Mouse (Mus musculus) liver, postnatal 0 days (tissue): ENCODE measurements at regions not wholly inside any gene's neighbourhood (a gene's known extent, or its start where the extent isn't known, plus 50 kb on each side); places are given as distances from the start of the nearest gene placed in this dataset.

ENCODE experiments used
- ATAC-seq: fragments of 200-750 bp; cut with Nextera tagmentation; 2 replicates; pipeline ENCODE4 v1.8.0; 2017; ENCODE audit warnings: mild to moderate bottlenecking, moderate library complexity
- DNase-seq: peaks from one replicate; pipeline ENCODE4 v3.0.0-alpha.2; 2016
- H3K27ac ChIP-seq: fragments of 300-500 bp; sonication (generic); 2 replicates; pipeline ENCODE4 v1.5.1; 2014; ENCODE audit warnings: antibody characterized with exemption, moderate library complexity, mild to moderate bottlenecking, low read depth
- H3K27me3 ChIP-seq: fragments of 300-500 bp; sonication (generic); 2 replicates; pipeline ENCODE4 v1.6.1; 2014; ENCODE audit warnings: low read length, control low read depth, mixed read lengths; ENCODE audit not compliant: insufficient read depth
- H3K36me3 ChIP-seq: fragments of 300-500 bp; sonication (generic); replicated peaks from 2 replicates; pipeline ENCODE4 v1.6.1; 2014; ENCODE audit warnings: mild to moderate bottlenecking, control low read depth, low read length, moderate library complexity, mixed read lengths; ENCODE audit not compliant: insufficient read depth
- H3K4me1 ChIP-seq: fragments of 300-500 bp; sonication (generic); 2 replicates; pipeline ENCODE4 v1.6.1; 2014; ENCODE audit warnings: antibody characterized with exemption, mild to moderate bottlenecking, control low read depth; ENCODE audit not compliant: insufficient read depth
- H3K4me2 ChIP-seq: fragments of 300-500 bp; sonication (generic); 2 replicates; pipeline ENCODE4 v1.6.1; 2014; ENCODE audit warnings: low read depth, mild to moderate bottlenecking, low read length, moderate library complexity, mixed read lengths
- H3K4me3 ChIP-seq: fragments of 300-500 bp; sonication (generic); 2 replicates; pipeline ENCODE4 v1.5.1; 2014; ENCODE audit warnings: low read depth, low read length
- H3K9ac ChIP-seq: fragments of 300-500 bp; sonication (generic); replicated peaks from 2 replicates; pipeline ENCODE4 v1.6.1; 2014; ENCODE audit warnings: mild to moderate bottlenecking, moderate library complexity
- H3K9me3 ChIP-seq: fragments of 300-500 bp; sonication (generic); 2 replicates; pipeline ENCODE4 v1.6.1; 2016; ENCODE audit warnings: mild to moderate bottlenecking, control low read depth, low read length, mixed read lengths
- CTCF ChIP-seq: sonication (generic); IDR thresholded peaks from 2 replicates; pipeline ENCODE4 v1.5.1; 2016; ENCODE audit warnings: antibody characterized with exemption, low read depth
- EP300 ChIP-seq: IDR thresholded peaks from 2 replicates; pipeline ENCODE4 v1.6.1; 2016; ENCODE audit warnings: antibody characterized with exemption, low read depth, mild to moderate bottlenecking
- WGBS: fragments of 180-500 bp; shearing (Covaris S2); extraction: QIAGEN DNeasy Blood & Tissue Kit; methylation state at CpG from one replicate; pipeline ENCODE4 v1.1.7; 2014; ENCODE audit not compliant: insufficient replicate concordance; 5-methylcytosine and 5-hydroxymethylcytosine counted together

DNA sequence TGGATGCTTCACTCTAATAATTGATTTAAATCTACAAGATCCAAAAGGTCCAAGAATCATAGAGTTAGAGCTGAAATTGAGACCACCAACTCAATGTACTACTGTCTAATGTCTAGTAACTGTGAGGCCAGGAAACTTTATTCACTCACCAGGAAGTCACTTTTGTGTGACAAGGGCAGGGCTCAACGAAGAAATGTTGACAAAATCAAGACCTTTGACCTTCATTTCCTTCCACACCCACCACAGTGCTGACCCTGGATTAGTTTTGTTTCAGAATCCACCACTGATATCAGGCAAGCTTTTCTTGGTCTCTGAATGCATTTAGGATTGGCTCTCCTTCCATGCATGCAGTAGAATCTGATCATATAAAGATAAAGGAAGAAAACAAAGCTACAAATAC lies 487.5 kb upstream of the Gm26657 start:
- WGBS, result 8% methylated on average over 1 of the region's 1 CpGs
- ATAC-seq, result no peak
- Histone ChIP-seq H3K4me3 (no peak overlapping the region), H3K27me3 (no peaks in the 10 kb centered on the region), H3K36me3 (no peaks in the 10 kb centered on the region), H3K4me1 (no peaks in the 10 kb centered on the region), H3K27ac (no peak overlapping the region), H3K9me3 (no peaks in the 10 kb centered on the region), H3K4me2 (no peak overlapping the region), H3K9ac (no peak overlapping the region)
- DNase-seq, result no peak
- TF ChIP-seq EP300 (no peak), CTCF (no peak)

DNA sequence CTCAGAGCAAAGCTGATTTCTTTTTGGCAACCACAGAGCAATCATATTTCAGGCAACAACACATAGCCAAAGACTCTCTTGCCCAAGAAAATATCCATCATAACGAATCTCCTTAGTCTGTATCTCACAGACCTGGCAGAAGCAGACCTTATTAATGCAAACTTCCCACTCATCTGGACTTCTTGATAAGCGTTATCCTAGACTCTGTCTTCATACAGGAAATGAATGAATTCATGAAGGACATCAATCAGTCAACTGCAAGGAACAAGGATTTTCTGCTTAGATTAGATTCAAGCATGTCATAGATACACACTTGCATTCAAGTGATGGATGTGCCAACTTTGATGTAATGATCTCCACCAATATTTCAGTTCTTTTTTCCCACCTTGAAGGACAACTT lies 488.1 kb upstream of the Gm26657 start:
- no peaks in the 10 kb centered on the region for H3K27me3 ChIP-seq
- ATAC-seq (no peak), DNase-seq (no peak)
- no peak overlapping the region for H3K4me3 ChIP-seq
- no peaks in the 10 kb centered on the region for H3K9me3 ChIP-seq
- H3K9ac ChIP-seq, result no peak overlapping the region
- WGBS, result 48% methylated on average over 2 of the region's 2 CpGs
- no peaks in the 10 kb centered on the region for H3K36me3 ChIP-seq
- TF ChIP-seq EP300 (no peak), CTCF (no peak)
- H3K27ac ChIP-seq, result no peak overlapping the region
- H3K4me2 ChIP-seq, result no peak overlapping the region
- H3K4me1 ChIP-seq, result no peaks in the 10 kb centered on the region

DNA sequence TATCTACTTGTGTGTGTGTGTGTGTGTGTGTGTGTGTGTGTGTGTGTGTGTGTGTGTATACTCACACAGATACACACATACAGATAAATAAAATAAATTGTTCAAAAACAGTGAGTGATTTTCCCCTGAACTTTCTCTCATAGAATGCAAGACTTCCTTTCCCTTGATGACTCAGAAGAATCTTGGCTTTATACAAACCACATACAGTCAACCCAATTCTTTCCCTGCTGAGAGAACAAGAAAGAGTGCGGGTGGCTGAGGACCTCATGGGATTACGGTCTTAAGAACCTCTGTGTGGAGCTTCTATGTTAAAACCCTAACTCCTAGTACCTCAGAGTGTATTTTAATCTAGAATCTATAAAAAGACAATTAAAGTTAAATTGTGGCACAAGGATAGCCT lies 489.3 kb upstream of the Gm26657 start:
- DNase-seq (no peak), ATAC-seq (no peak)
- Histone ChIP-seq H3K36me3 (no peaks in the 10 kb centered on the region), H3K4me3 (no peak overlapping the region), H3K27me3 (no peaks in the 10 kb centered on the region), H3K4me2 (no peak overlapping the region), H3K9me3 (no peaks in the 10 kb centered on the region), H3K27ac (no peak overlapping the region), H3K9ac (no peak overlapping the region), H3K4me1 (no peaks in the 10 kb centered on the region)
- WGBS, result 84% methylated on average over 2 of the region's 2 CpGs
- no peak for TF ChIP-seq CTCF
- TF ChIP-seq EP300, result no peak

DNA sequence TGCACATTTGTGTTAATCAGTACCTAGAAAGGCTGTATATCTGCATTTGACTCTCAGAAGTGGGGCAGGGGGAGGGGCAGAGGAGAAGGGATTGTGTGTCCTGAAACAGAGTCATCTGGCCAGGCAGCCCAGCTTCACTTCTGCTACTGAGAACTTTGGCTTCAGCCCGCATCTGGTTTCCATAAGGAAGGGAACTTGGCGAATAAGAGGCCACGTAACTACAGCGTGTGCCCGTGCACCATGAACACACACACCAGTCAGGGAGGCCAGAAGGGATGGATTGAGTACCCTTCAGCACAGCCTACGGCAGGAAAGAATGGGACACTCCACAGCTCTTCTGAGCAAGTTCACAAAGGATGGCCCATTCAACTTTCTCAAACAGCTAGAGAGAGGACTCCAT lies 496.0 kb upstream of the Gm26657 start:
- no peaks in the 10 kb centered on the region for H3K36me3 ChIP-seq
- H3K4me2 ChIP-seq, result no peak overlapping the region
- no peak overlapping the region for H3K27ac ChIP-seq
- no peaks in the 10 kb centered on the region for H3K27me3 ChIP-seq
- no peaks in the 10 kb centered on the region for H3K4me1 ChIP-seq
- ATAC-seq (no peak), DNase-seq (no peak)
- no peak overlapping the region for H3K4me3 ChIP-seq
- no peak overlapping the region for H3K9ac ChIP-seq
- 77% methylated on average over 6 of the region's 6 CpGs for WGBS
- TF ChIP-seq EP300 (no peak), CTCF (no peak)
- no peaks in the 10 kb centered on the region for H3K9me3 ChIP-seq

DNA sequence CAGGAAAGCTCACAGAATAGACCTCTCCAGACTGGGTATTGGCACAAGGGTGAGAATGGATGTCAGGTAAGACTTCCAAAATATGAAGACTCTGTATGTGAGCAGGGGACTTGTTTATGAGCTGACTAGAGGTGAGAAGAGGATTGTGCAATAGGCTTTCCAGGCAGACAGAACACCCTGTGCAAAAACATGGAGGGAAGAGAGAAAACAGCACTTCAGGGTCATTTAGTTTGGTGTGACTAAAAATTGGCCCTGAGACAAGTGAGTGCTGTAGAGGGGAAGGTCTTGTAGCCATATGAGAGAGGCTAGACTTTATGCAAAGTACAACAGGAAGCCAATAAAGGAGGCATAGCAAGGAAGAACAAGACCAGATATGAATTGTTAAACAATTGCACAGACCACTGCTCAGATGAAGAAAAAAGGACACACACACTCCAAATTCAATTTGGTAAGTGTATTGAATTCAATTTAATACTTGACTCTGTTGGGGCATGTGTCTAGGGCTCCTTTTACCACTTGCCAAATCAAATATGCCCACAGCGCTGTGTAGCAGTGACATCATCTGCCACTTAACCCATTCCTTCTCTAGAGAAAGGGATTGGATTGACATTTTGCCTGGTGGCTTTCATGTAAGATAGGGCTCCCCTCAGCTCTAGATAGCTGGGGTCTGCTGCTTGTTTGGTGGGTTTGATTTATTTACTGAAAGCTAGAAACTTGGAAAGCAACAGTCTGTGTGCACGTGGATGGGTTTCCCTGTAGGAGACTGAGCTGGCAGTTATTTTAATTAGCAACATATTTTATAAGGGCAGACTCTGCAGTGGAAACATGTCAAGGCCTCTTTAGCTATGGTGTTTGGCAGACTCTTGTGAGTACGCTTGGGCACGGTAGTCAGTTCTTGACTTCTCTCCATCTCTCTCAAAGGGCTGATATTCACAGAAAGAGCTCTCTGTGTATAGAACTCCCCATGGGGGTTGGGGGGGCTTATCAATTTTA lies 501.1 kb upstream of the Gm26657 start:
- ATAC-seq (peak; percentile 92), DNase-seq (no peak)
- WGBS, result 72% methylated on average over 4 of the region's 4 CpGs
- Histone ChIP-seq H3K36me3 (no peaks in the 10 kb centered on the region), H3K9ac (no peak overlapping the region), H3K27me3 (no peaks in the 10 kb centered on the region), H3K27ac (no peak overlapping the region), H3K4me2 (no peak overlapping the region), H3K4me1 (no peaks in the 10 kb centered on the region), H3K9me3 (no peaks in the 10 kb centered on the region), H3K4me3 (no peak overlapping the region)
- TF ChIP-seq CTCF (no peak), EP300 (no peak)

DNA sequence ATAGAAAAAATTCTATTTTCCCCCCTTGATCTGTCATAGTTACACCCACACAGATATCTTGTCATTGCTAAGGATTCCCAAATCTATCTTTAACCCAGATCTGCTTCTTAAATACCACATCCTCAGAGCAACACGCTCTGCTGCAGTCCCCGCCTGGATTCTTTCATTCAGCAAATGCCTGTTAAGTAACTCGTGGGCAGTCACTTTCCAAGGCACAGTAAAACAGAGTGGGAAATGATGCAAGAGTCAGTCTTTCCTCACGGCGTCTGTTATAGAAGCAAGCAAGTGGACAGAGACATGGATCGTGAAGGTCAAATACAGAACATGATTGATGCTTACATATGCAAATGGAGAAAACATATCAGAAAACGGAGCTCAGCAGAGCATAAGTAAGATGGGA lies 508.5 kb upstream of the Gm26657 start:
- no peak for DNase-seq
- TF ChIP-seq CTCF (no peak), EP300 (no peak)
- Histone ChIP-seq H3K27me3 (no peaks in the 10 kb centered on the region), H3K27ac (no peak overlapping the region), H3K4me3 (no peak overlapping the region), H3K4me2 (no peak overlapping the region), H3K4me1 (no peaks in the 10 kb centered on the region), H3K9ac (no peak overlapping the region), H3K9me3 (no peaks in the 10 kb centered on the region), H3K36me3 (no peaks in the 10 kb centered on the region)
- 56% methylated on average over 7 of the region's 7 CpGs for WGBS
- ATAC-seq, result no peak
